Mouse (Mus musculus) liver, embryonic 13.5 days (tissue): ENCODE measurements around the gene Kif2c. TPM values are rescaled to one million over a fixed set of nuclear protein-coding genes. Genes with fewer than 3 reads are reported as not detected.
A peak's percentile ranks its signal among the peaks of the same experiment; 100 is the strongest.

Experiments used
- ATAC-seq: fragments of 200-750 bp; cut with Nextera tagmentation; 2 replicates; pipeline ENCODE4 v1.8.0; 2017; ENCODE audit warnings: low read depth, mild to moderate bottlenecking, moderate number of reproducible peaks, moderate library complexity
- DNase-seq: peaks from one replicate; pipeline ENCODE4 v3.0.0; 2022
- H3K27ac ChIP-seq: fragments of 300-500 bp; sonication (generic); 2 replicates; pipeline ENCODE4 v1.5.1; 2015; ENCODE audit warnings: moderate library complexity, mild to moderate bottlenecking, inconsistent platforms
- H3K27me3 ChIP-seq: fragments of 300-500 bp; sonication (generic); 2 replicates; pipeline ENCODE4 v1.6.1; 2015; ENCODE audit warnings: mild to moderate bottlenecking, inconsistent platforms
- H3K36me3 ChIP-seq: fragments of 300-500 bp; sonication (generic); 2 replicates; pipeline ENCODE4 v1.6.1; 2015; ENCODE audit warnings: mild to moderate bottlenecking, inconsistent platforms
- H3K4me1 ChIP-seq: fragments of 300-500 bp; sonication (generic); replicated peaks from 2 replicates; pipeline ENCODE4 v1.6.1; 2015; ENCODE audit warnings: inconsistent platforms
- H3K4me2 ChIP-seq: fragments of 300-500 bp; sonication (generic); 2 replicates; pipeline ENCODE4 v1.6.1; 2015; ENCODE audit warnings: inconsistent platforms, mild to moderate bottlenecking, moderate library complexity
- H3K4me3 ChIP-seq: fragments of 300-500 bp; sonication (generic); replicated peaks from 2 replicates; pipeline ENCODE4 v1.5.1; 2015; ENCODE audit warnings: mild to moderate bottlenecking, inconsistent platforms
- H3K9ac ChIP-seq: fragments of 300-500 bp; sonication (generic); 2 replicates; pipeline ENCODE4 v1.6.1; 2015; ENCODE audit warnings: mild to moderate bottlenecking, inconsistent platforms
- H3K9me3 ChIP-seq: fragments of 300-500 bp; sonication (generic); replicated peaks from 2 replicates; pipeline ENCODE4 v1.6.1; 2016; ENCODE audit warnings: inconsistent platforms
- WGBS: fragments of 180-500 bp; shearing (Covaris S2); methylation state at CpG from one replicate; pipeline ENCODE4 v1.1.7; 2015; ENCODE audit not compliant: insufficient replicate concordance; 5-methylcytosine and 5-hydroxymethylcytosine counted together
- polyA plus RNA-seq: library from polyadenylated mRNA; unstranded; fragments of >200 nt; fragmentation: Nextera tagmentation; extraction: Ambion mirVana; gene quantifications from 2 replicates; pipeline ENCODE4 v1.2.1, GENCODE M21; 2015

Gene Kif2c
- polyA plus RNA-seq, 1 experiment from 2014 or later: 35.8 TPM

GRCm38 (mm10) chr4:117124518-117125347 lies 57.7 kb downstream of the Kif2c start:
- Histone ChIP-seq H3K4me1 (peaks cover 50% of the 10 kb centered on the region), H3K36me3 (peaks cover 12% of the 10 kb centered on the region; the same call in 1 of the 2 replicates), H3K9ac (peak overlapping the region; percentile 48), H3K4me2 (peak overlapping the region; percentile 41), H3K27ac (peak overlapping the region; percentile 67), H3K27me3 (no peaks in the 10 kb centered on the region), H3K4me3 (no peak overlapping the region), H3K9me3 (no peaks in the 10 kb centered on the region)
- no peak for ATAC-seq
- WGBS: 14% methylated on average over 14 of the region's 14 CpGs
- DNase-seq: peak; percentile 32

- no peak for ATAC-seq
- Histone ChIP-seq H3K9me3 (no peaks in the 10 kb centered on the region), H3K4me3 (no peak overlapping the region), H3K27me3 (no peaks in the 10 kb centered on the region), H3K27ac (peak overlapping the region; percentile 67; the same call in 1 of the 2 replicates), H3K4me2 (peak overlapping the region; percentile 41), H3K4me1 (peaks cover 52% of the 10 kb centered on the region), H3K36me3 (peaks cover 10% of the 10 kb centered on the region; the same call in 1 of the 2 replicates), H3K9ac (no peak overlapping the region)
- WGBS: 53% methylated on average over 3 of the region's 3 CpGs
- no peak for DNase-seq
Measured at GRCm38 (mm10) chr4:117124218-117124517, 58.3 kb downstream of the Kif2c start.

- ATAC-seq (no peak), DNase-seq (no peak)
- Histone ChIP-seq H3K9me3 (no peaks in the 10 kb centered on the region), H3K4me1 (peaks cover 52% of the 10 kb centered on the region), H3K36me3 (peaks cover 6% of the 10 kb centered on the region; the same call in 1 of the 2 replicates), H3K4me3 (no peak overlapping the region), H3K9ac (no peak overlapping the region), H3K27ac (no peak overlapping the region), H3K27me3 (no peaks in the 10 kb centered on the region), H3K4me2 (no peak overlapping the region)
- 67% methylated on average over 7 of the region's 9 CpGs for WGBS
Measured at GRCm38 (mm10) chr4:117123546-117124217, 58.8 kb downstream of the Kif2c start.

- DNase-seq (no peak), ATAC-seq (no peak)
- Histone ChIP-seq H3K4me3 (no peak overlapping the region), H3K27ac (no peak overlapping the region), H3K36me3 (no peaks in the 10 kb centered on the region), H3K4me1 (peaks cover 52% of the 10 kb centered on the region), H3K9ac (no peak overlapping the region), H3K27me3 (no peaks in the 10 kb centered on the region), H3K9me3 (no peaks in the 10 kb centered on the region), H3K4me2 (no peak overlapping the region)
- WGBS: 65% methylated on average over 4 of the region's 4 CpGs
Measured at GRCm38 (mm10) chr4:117122209-117122608, 60.2 kb downstream of the Kif2c start.

- peak overlapping the region; percentile 81 for H3K27ac ChIP-seq
- H3K4me2 ChIP-seq: peak overlapping the region; percentile 95
- 1% methylated on average over 69 of the region's 69 CpGs for WGBS
Measured at GRCm38 (mm10) chr4:117120445-117121414, 61.7 kb downstream of the Kif2c start.

GRCm38 (mm10) chr4:117120052-117120444 lies 62.4 kb downstream of the Kif2c start:
- no peak for DNase-seq
- WGBS: 7% methylated on average over 10 of the region's 10 CpGs

More at GRCm38 (mm10) chr4:117120445-117121414, 61.7 kb downstream of the Kif2c start:
- peak overlapping the region; percentile 69 for H3K4me3 ChIP-seq
- DNase-seq (peak; percentile 83), ATAC-seq (peak; percentile 89)
- H3K27me3 ChIP-seq: no peaks in the 10 kb centered on the region
- H3K4me1 ChIP-seq: peaks cover 41% of the 10 kb centered on the region
- peak overlapping the region; percentile 79 for H3K9ac ChIP-seq
- no peaks in the 10 kb centered on the region for H3K9me3 ChIP-seq
- H3K36me3 ChIP-seq: no peaks in the 10 kb centered on the region

GRCm38 (mm10) chr4:117119636-117120035 lies 62.8 kb downstream of the Kif2c start:
- 77% methylated on average over 5 of the region's 5 CpGs for WGBS
- ATAC-seq: no peak
- peak overlapping the region; percentile 81 for H3K27ac ChIP-seq
- no peak for DNase-seq
- H3K4me3 ChIP-seq: peak overlapping the region; percentile 69
- H3K9ac ChIP-seq: peak overlapping the region; percentile 79
- H3K27me3 ChIP-seq: no peaks in the 10 kb centered on the region
- H3K36me3 ChIP-seq: no peaks in the 10 kb centered on the region
- no peaks in the 10 kb centered on the region for H3K9me3 ChIP-seq
- H3K4me1 ChIP-seq: peaks cover 30% of the 10 kb centered on the region
- H3K4me2 ChIP-seq: peak overlapping the region; percentile 95

More at GRCm38 (mm10) chr4:117120052-117120444, 62.4 kb downstream of the Kif2c start:
- Histone ChIP-seq H3K36me3 (no peaks in the 10 kb centered on the region), H3K27me3 (no peaks in the 10 kb centered on the region), H3K27ac (peak overlapping the region; percentile 81), H3K4me3 (peak overlapping the region; percentile 69), H3K4me2 (peak overlapping the region; percentile 95), H3K9ac (peak overlapping the region; percentile 79), H3K9me3 (no peaks in the 10 kb centered on the region), H3K4me1 (peaks cover 34% of the 10 kb centered on the region)
- ATAC-seq: 0 out of 2 replicates have a peak, but pooled peaks have one; percentile 6

GRCm38 (mm10) chr4:117117931-117118330 lies 64.5 kb downstream of the Kif2c start:
- Histone ChIP-seq H3K27ac (no peak overlapping the region), H3K9me3 (no peaks in the 10 kb centered on the region), H3K4me2 (no peak overlapping the region), H3K27me3 (no peaks in the 10 kb centered on the region), H3K36me3 (no peaks in the 10 kb centered on the region), H3K4me1 (peaks cover 19% of the 10 kb centered on the region), H3K9ac (no peak overlapping the region), H3K4me3 (no peak overlapping the region)
- WGBS: 86% methylated on average over 7 of the region's 7 CpGs
- DNase-seq (no peak), ATAC-seq (no peak)

GRCm38 (mm10) chr4:117115592-117115991 lies 66.8 kb downstream of the Kif2c start:
- no peaks in the 10 kb centered on the region for H3K36me3 ChIP-seq

GRCm38 (mm10) chr4:117113237-117113636 lies 69.2 kb downstream of the Kif2c start:
- Histone ChIP-seq H3K4me2 (no peak overlapping the region), H3K27ac (no peak overlapping the region), H3K4me3 (no peak overlapping the region), H3K9me3 (no peaks in the 10 kb centered on the region), H3K9ac (no peak overlapping the region), H3K36me3 (no peaks in the 10 kb centered on the region), H3K4me1 (no peaks in the 10 kb centered on the region; the same call in 1 of the 2 replicates), H3K27me3 (no peaks in the 10 kb centered on the region)
- no peak for DNase-seq
- ATAC-seq: no peak
- WGBS: 94% methylated on average over 1 of the region's 1 CpGs

More at GRCm38 (mm10) chr4:117115592-117115991, 66.8 kb downstream of the Kif2c start:
- Histone ChIP-seq H3K9me3 (no peaks in the 10 kb centered on the region), H3K4me3 (no peak overlapping the region), H3K27me3 (no peaks in the 10 kb centered on the region), H3K27ac (no peak overlapping the region), H3K4me2 (no peak overlapping the region), H3K4me1 (peaks cover 7% of the 10 kb centered on the region), H3K9ac (no peak overlapping the region)
- DNase-seq (no peak), ATAC-seq (no peak)
- 77% methylated on average over 5 of the region's 5 CpGs for WGBS
